Mouse (Mus musculus) embryonic fibroblast, embryonic 13.5 days (primary cell): ENCODE results near the gene Ajm1. TPM values are rescaled to one million over a fixed set of nuclear protein-coding genes. Genes with fewer than 3 reads are reported as not detected.

ENCODE experiments used
- H3K27ac ChIP-seq: 2 replicates; pipeline ENCODE4 v1.5.1; 2012; ENCODE audit warnings: low read length, control low read depth, inconsistent platforms; ENCODE audit not compliant: insufficient read depth
- H3K4me1 ChIP-seq: 2 replicates; pipeline ENCODE4 v1.6.1; 2011; ENCODE audit warnings: low read length; ENCODE audit not compliant: control insufficient read depth, insufficient read depth
- H3K4me3 ChIP-seq: 2 replicates; pipeline ENCODE4 v1.5.1; 2011; ENCODE audit warnings: mild to moderate bottlenecking, control low read depth, low read length; ENCODE audit not compliant: insufficient read depth
- CTCF ChIP-seq: IDR thresholded peaks from 2 replicates; pipeline ENCODE4 v1.5.1; 2011; ENCODE audit warnings: mild to moderate bottlenecking, control low read depth, low read length, moderate library complexity, borderline replicate concordance; ENCODE audit not compliant: insufficient read depth
- POLR2A ChIP-seq: IDR thresholded peaks from 2 replicates; pipeline ENCODE4 v1.6.1; 2011; ENCODE audit warnings: low read depth, mild to moderate bottlenecking, control low read depth, low read length, moderate library complexity
- polyA plus RNA-seq: library from polyadenylated mRNA; stranded (reverse); fragments of >200 nt; gene quantifications from 2 replicates; pipeline ENCODE4 v1.2.4, GENCODE M21; 2011; ENCODE audit warnings: low read depth; ENCODE audit not compliant: missing spikeins, insufficient read length

The Ajm1 gene
- polyA plus RNA-seq, 1 experiment, result 0.25 TPM

DNA sequence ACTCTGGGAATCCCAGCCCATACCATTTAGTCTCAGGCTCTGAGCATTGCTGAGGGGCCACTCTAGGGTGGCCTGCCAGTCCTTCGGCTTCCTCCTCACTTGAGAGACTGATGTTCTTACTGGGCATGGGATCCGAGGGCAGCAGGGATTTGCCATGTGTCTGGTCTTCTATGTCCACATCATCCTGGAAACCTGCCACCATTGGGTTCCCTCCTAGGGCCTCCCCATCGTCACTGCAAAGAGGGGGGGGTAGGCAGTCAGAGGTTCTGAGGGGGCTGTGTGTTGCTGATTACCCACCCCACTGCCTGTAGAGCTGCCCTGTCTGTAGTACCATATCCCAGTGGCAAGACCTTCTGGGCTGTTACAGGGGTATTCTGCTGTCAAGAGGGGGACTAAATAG, 4.0 kb upstream of the Ajm1 start:
- H3K4me3 ChIP-seq, result no peak overlapping the region
- H3K4me1 ChIP-seq, result no peaks in the 10 kb centered on the region
- H3K27ac ChIP-seq, result no peak overlapping the region
- TF ChIP-seq CTCF (no peak), POLR2A (no peak)

DNA sequence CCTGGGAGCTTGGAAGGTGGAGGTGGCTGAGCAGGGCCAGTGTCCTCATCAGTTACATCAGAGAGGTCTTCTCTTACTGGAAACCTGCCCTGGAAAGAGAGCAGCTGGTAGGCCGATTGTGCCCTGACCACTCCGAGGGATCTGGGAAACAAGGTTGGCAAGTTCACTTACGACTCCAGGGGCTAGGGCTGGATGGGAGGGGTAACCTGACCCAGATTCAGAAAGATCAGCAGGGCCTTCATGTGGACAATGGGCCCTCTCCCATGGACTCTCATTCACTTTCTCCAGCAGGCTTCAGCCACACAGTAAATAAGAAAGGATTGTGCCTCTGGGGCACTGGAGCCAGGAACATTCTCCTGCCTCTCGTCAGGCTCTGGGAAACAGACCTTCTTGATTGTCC, 3.3 kb upstream of the Ajm1 start:
- TF ChIP-seq POLR2A (no peak), CTCF (no peak)
- no peak overlapping the region for H3K27ac ChIP-seq

DNA sequence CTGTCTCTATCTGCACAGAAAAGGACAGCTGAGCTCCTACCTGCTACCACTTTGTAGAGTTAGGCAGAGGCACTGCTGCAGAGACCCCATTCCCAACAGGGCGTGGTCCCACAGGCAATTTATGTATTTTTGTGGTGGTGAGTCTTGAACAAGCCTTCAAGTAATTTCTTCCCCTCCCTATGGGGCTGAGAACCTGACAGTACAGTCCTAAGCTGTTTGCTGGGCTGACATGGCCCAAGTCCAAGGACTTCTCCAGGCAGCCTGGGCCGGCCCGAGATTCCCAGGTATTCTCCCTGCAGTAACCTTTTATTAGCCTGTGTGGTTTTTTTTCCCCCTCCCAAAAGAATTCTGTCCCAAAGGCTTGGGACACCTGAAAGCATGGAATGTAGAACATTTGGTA, 2.6 kb upstream of the Ajm1 start:
- H3K4me1 ChIP-seq, result no peaks in the 10 kb centered on the region
- no peak for TF ChIP-seq CTCF
- TF ChIP-seq POLR2A, result no peak

More for the DNA sequence above, 3.3 kb upstream of the Ajm1 start:
- Histone ChIP-seq H3K4me1 (no peaks in the 10 kb centered on the region), H3K4me3 (no peak overlapping the region)

DNA sequence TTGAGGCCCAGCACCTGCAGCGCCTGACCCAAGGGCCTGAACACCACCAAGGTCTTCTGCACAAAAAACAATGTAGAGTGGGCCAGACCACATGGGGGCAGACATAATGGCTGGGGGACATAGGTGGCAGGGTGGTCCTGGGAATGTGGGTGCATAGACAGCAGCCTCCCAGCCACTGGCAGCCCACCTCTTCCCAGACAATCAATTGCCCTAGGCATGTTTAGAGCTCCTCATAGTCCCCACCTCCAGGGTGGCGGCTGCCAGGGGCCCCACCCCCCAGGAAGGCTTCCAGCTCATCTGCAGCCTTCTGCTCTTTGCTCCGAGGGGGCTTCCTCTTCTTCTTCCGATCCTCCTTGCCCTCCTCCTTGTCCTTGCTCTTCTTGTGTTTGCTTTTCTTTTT, 2.0 kb upstream of the Ajm1 start:
- TF ChIP-seq CTCF, result no peak
- TF ChIP-seq POLR2A, result no peak
- Histone ChIP-seq H3K4me1 (no peaks in the 10 kb centered on the region), H3K4me3 (no peak overlapping the region), H3K27ac (no peak overlapping the region)

More for the DNA sequence above, 2.6 kb upstream of the Ajm1 start:
- Histone ChIP-seq H3K27ac (no peak overlapping the region), H3K4me3 (no peak overlapping the region)

DNA sequence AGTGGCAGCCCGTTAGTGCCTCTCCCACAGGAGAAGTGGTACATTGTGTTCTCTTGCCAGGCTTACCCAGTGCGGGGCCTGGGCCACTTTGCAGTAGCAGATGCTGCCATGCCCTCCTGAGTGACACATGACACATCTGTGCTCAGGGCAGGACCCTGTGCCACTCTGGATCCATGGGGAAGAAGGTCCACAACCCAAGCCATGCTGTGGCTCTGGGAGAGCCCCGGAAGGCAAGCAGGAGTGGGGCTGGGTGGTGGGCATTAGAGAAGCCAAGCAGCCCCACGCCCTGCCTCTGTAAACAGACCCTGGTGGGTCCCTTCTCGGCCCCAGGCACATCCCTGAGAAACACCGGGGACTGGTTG, 1.5 kb upstream of the Ajm1 start:
- no peak overlapping the region for H3K27ac ChIP-seq
- no peak overlapping the region for H3K4me3 ChIP-seq
- TF ChIP-seq POLR2A (no peak), CTCF (no peak)
- no peaks in the 10 kb centered on the region for H3K4me1 ChIP-seq

DNA sequence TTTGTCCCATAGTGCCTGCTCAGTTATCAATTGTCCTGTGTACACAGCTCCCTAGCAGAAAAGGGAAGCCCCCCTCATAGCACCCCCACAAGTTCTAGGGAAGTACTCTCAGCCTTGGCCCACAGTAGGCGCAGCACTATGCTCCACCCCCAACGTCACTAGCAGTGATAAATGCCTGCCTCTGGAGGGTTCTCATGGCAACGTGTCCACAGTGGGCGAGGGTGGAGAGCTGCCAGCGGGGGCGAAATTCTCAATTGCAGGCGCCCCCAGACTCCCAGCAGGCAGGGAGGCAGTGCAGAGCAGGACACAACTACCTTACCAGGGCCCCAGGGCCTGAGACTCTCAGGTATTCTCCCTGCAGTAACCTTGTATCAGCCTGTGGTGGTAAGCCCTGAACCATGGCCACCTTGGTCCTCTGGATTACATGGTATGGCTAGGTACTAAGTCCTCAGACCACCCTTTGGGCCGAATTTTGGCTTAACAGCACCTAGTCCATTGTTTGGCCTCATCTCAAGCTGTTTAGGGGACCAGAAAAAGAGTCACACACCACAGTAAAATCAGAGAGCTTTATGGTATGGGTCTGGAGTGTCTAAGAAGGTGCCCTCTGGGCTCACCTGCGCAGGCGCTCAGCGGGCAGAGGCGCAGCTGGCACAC, 1.0 kb upstream of the Ajm1 start:
- no peak overlapping the region for H3K27ac ChIP-seq
- H3K4me1 ChIP-seq, result no peaks in the 10 kb centered on the region
- no peak overlapping the region for H3K4me3 ChIP-seq
- TF ChIP-seq CTCF, result no peak

DNA sequence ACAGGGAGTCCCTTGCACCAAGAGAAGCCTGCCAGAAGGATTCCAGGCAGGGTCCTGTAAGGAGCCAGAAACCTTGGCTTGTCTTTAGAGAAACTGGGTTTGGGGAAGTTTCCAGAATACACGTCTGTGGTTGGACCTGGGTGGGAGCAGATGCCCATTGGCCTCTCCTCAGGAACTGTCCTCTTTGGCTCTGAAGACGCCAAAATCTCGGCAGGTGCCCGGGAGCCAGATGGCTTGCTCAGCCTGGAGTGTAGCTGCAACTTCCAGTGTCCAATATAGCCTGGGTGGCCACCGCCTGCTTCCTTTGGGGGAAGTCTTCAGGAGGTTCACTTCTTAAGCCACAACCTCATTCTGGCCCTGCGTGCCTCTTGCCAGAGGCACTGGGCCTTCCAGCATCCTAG, 344 bp upstream of the Ajm1 start:
- H3K27ac ChIP-seq, result no peak overlapping the region
- no peaks in the 10 kb centered on the region for H3K4me1 ChIP-seq
- TF ChIP-seq CTCF (no peak), POLR2A (no peak)
- H3K4me3 ChIP-seq, result no peak overlapping the region

DNA sequence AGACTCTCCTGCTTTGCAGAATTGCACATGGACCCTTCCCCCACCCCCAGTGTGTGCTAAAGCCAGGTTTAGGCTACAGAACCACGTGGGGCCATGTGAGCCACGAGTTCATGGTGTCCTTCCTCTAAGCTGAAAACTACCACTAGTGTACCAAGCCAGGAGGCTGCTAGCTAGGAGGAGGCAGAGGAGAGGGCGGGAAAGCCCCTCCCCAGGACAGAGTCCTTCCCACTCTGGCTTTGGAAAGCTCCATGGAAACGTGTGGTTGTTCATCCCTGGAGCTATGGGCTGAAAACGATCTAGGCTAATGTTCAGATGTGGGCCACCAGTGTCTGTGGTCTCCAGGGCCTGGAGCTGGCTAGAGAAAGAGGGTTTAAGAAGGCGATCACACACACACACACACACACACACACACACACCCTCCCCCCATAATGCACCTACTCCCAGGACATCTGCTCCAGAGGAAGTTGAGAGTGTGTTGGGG, 896 bp downstream of the Ajm1 start:
- H3K4me3 ChIP-seq, result no peak overlapping the region
- TF ChIP-seq CTCF (no peak), POLR2A (no peak)
- peaks cover 3% of the 10 kb centered on the region; the same call in 1 of the 2 replicates for H3K4me1 ChIP-seq
- no peak overlapping the region for H3K27ac ChIP-seq

DNA sequence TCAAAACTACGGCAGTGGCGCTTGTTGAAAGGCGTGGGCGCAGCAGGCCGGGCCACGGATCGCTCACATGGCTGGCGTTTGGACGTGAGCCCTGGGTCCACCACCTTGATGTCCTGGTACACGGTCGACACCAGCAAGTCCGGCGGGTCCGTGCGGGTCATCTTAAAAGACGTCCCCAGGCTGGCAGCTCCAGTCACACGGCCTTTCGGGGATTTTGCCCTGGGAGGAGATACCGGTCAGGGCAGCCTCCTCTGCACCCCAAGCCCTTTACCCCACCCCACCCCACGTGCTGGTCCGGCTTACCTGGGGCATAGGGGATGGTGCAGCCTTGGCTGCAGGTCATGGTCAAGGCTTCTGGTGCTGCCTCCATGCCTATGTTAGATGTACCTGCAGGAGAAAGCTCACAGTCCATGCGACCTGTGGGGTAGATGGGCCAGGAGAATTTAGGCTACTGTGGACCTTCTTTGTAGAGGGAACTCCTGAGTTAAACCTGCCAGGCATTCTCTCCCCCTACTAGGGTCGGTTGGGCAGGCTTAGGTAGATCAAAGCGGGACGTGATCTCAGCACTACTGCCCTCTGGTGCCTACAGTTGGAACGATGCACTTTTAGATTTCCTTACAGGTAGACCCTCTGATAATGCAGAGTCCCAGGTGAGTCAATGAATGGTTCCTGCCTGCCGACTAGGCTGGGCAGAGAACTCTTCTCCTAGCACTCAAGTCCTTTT, 1.7 kb downstream of the Ajm1 start:
- TF ChIP-seq POLR2A (no peak), CTCF (peak; percentile 59; the same call in 1 of the 2 replicates)
- Histone ChIP-seq H3K27ac (no peak overlapping the region), H3K4me1 (peaks cover 6% of the 10 kb centered on the region; the same call in 1 of the 2 replicates), H3K4me3 (no peak overlapping the region)

DNA sequence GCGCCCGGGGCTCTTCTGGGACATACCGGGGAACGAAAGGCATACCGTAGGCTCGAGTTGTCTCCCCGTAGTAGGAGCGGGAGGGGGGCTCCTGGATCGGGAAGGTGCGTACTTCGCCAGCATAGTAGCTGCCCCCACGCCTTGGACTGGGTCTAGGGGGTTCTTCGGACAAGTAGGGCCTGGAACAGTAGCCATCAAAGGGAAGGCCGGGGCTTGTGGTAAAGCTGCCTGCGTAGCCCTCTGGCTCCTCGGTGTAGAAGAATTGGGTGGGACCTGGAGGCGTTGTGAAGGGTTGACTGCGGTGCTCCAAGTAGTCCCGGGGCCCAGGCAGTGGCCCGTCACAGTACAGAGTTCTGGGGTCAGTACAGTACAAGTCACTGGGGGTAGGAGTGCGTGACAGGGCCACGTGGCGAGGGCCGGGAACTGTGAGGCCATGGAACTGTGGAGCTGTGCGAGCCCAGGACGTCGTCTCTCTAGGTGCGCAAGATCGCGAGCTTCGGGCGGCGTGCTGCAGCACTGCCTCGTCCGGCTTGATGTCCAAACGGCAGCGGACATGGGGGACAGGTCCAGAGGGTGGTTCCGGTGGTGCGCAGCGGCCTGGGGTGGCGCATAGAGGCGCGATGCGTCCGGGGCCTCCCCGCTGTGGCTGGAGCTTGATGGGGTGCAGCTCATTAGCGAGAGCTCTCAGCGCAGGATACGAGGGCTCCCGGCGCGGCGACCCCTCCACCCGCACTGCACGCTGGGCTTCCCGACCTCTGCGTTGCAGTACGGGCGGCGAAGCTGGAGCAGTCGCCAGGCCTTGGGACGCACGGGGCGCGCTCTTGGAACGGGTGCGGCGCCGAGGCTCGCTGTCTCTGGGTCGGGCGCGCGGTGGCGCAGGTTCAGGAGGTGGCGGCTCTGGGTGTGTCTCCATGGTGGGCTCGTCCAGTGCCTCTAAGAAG, 2.5 kb downstream of the Ajm1 start:
- no peak overlapping the region for H3K27ac ChIP-seq
- no peak for TF ChIP-seq POLR2A
- TF ChIP-seq CTCF, result no peak
- no peak overlapping the region for H3K4me3 ChIP-seq
- H3K4me1 ChIP-seq, result peaks cover 6% of the 10 kb centered on the region; the same call in 1 of the 2 replicates
